Mouse (Mus musculus): Measurements from ENCODE around the gene Itga6.
"Not testable (repeated sequence)": the region's sequence is repeated elsewhere in the genome, so short reads cannot be mapped to it uniquely, and the experiment has no call there.

The Itga6 gene

DNA sequence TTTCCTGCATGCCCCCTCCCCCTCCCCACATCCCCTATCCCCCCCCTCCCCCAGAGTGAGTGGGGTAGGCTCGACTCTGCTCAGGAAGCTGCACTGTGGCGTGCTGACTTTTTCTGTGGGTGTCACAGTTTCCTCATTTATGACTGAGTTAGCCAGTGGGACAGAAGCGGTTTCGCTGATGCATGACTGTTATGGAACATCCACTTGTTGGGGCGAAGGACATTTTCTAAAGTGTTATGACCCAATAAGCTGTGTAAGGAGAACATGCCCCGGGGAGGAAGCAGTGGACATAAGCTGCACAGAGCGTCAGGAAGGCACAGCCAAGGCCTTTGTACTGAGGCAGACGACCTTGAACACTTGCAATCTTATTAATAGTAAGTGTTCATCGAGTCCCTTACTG is 97.9 kb downstream of the Itga6 start:
- DNase-seq (ENCODE audit: low read depth, low spot score), result no peak

DNA sequence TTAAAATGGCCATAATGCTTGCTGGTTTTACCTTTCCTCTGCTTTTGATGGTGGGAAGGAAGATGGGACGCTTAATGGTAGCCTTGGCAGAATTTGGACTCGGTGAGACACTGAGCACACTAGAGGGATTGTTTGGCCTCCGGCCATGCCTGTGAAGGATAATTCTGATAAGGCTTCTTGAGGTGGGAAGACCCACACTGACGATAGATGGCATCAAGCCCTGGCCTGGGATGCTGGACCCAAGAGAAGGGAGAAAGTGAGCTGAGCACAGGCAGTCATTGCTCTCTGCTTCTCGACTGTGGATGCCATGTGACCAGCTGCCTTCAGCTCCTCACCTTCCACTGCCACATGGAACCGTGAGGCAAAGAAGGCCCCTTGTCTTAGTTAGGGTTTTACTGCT is 99.5 kb downstream of the Itga6 start:
- no peak for DNase-seq (ENCODE audit: low read depth, low spot score)

DNA sequence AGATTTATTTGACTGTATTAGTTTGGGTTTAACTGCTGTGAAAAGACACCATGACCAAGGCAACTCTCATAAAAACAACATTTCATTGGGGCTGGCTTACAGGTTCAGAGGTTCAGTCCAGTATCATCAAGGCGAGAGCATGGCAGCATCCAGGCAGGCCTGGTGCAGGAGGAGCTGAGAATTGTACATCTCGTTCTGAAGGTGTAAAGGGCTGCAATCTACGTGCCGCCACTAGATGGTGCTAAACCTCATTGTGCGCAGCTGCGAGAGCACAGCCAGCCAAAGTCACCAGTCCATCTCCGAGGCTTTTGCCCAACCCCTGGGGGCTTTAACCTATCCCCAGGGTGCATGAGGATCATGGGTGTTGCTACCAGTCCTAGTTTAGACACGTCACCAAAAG is 106.7 kb downstream of the Itga6 start:
- DNase-seq (ENCODE audit: low read depth, low spot score), result not testable (repeated sequence)

DNA sequence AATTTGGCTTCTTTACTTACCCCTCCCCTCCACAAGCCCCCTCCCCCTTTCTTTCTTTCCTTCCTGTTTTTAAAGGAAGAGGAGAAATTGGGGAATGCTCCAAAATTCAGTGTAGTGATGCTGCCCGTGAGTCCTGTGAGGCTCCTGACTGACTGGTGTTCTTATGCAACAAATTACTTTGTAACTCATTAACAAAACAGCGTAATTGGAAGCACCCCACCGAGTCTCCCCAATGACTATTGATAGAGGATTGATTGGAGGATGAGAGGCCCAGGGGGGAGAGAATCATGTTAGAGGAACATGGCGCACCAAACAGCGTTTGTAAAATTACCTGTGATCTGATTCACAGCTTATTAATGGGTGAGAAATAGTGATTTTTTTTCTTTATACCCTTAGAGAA is 109.7 kb downstream of the Itga6 start:
- DNase-seq (ENCODE audit: low read depth, low spot score), result no peak

DNA sequence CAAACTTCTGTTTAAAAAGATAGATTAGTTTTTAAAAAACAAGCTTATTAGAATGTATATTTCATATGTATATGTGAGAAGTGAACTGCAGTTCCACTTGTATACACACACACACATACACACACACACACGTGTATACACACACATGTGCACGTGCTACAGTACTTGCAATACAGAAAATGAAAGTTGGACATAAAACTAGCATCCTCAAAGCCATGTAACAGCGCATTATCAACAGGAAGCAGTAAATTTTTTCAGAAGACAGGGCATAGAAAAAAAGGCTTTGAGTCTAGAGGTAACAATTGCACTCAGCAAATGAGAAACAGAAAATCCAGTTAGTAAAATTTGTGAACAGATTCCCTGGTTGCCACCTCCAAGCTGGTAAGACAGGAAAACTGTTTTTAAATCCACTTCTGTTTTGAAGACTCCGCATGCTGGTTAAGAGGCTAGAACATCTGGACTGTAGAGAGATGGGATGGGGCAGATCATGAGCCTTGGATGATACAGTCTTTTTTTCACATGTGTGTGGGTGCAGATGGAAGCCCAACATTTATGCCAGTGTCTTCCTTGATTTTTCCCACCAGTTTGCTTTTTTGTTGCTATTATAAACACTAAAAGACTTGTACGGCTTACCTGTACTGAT is 118.2 kb downstream of the Itga6 start:
- no peak for DNase-seq (ENCODE audit: low read depth, low spot score)

DNA sequence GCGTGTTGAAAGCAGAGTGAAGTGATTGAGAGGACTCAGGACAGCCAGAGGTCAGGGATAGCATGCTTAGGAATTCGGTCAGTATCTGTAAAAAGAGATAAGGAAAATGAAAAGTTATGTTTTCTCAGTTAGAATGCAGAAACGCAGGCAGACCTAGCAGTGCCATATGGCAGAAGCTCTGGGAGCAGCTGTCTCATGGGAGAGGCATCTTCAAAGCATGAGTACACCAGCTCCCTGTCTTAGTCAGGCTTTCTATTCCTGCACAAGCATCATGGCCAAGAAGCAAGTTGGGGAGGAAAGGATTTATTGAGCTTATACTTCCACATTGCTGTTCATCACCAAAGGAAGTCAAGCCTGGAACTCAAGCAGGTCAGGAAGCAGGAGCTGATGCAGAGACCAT is 119.6 kb downstream of the Itga6 start:
- no peak for DNase-seq (ENCODE audit: low read depth, low spot score)

DNA sequence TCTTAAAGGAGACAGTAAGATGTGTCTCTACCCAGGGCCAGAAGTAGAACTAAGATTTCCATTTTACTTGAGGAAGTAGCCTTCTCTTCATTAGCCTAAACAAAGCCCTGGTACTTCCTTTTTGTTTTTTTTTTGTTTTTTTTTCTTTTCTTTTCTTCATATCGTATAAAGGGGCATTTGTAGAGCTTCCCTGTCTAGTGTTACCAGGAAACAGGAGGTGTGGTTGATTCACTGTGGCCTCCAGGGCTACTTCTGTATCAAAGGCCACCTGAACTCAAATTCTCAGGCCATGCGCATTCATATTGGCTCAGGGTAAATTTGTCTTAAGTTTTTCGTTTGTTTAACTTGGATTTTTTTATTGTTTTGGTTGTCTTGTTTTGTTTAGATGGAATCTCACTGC is 120.5 kb downstream of the Itga6 start:
- DNase-seq (ENCODE audit: low read depth, low spot score), result no peak

DNA sequence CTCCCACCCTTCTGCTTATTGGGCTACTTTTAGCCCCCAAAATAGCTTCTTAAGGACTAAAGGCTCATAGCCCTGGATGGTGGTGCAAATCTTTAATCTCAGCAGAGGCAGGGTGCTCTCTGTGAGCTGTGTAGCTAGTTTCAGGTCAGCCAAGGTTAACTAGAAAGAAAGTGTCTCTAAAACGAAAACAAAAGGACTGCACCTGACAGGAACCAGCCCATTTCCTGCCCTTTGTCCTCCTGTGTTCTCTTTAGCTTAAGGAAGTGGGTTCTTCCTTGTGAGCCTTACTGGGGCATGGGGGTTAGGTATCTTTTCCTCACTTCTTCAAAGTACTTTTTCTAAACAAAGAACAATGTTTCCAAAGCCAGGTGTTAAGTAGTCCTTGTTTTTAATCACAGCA is 121.1 kb downstream of the Itga6 start:
- DNase-seq (ENCODE audit: low read depth, low spot score), result no peak

DNA sequence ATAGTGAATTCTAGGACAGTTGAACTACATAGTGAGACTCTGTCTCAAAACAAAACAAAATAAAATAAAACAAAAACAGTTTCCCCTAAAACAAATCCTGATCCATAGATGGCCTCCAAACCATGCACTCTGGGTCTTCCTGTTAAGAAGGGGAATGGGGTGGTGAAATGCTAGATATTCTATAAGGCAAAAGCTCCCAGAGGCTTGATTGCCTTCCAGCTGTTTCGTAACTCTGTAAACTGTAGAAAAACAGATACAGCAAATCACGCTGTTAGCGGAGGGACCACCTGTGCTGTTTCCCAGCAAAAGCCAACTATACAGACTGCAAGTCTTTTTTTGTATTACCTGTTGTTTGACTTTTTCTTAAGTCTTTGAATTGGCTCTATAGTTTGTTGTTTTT is 121.6 kb downstream of the Itga6 start:
- DNase-seq (ENCODE audit: low read depth, low spot score), result no peak

DNA sequence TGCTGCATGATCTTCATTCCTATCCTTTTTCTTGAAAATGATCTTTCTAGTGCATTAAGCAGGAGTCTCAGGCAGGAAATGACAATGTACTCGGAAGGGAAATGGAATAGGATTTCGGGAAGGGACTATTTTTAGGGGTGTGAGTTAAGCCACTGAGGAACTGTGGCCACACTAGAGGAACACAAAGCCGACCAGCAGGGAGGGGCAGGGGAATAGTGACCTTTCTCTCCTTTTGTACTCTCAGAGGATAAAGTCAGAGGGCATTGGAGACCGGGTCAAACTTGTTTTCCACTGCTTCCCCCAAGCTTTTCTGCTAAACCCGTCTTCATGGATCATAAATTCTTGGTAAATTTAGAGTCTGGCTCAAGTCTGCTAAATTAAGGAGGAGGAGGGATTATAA is 122.1 kb downstream of the Itga6 start:
- DNase-seq (ENCODE audit: low read depth, low spot score), result no peak

DNA sequence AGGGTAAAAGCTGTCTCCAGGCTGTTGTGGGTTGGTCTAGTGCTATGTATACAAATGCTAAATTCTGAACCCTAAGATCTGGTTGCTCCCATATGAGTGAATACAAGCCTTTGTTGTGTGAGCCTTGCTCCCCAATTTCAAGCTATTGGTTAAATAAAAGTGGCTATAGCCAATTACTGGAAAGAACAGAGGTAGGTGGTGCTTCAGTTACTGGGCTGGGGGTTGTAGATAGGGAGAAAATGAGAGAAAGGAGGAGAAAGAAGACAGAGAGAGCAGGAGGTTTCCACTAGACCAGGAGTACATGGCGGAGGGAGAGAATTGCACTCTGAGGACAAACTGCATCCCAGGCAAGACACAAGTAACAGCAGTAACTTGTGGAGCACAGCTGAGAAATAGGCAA is 122.8 kb downstream of the Itga6 start:
- DNase-seq (ENCODE audit: low read depth, low spot score), result no peak

DNA sequence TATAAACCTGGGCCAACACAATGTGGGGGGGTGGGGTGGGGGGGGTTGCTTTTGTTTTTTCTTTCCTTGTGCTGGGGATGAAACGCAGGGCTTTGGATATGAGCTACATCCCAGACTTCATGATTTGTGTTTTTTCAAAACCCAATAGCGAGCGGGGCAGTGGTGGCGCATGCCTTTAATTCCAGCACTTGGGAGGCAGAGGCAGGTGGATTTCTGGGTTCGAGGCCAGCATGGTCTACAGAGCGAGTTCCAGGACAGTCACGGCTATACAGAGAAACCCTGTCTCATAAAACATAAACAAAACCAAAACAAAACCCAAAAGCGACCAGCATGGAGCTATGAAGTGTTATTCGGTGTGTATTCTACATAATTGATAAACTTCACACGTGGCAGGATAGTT is 126.7 kb downstream of the Itga6 start:
- no peak for DNase-seq (ENCODE audit: low read depth, low spot score)

DNA sequence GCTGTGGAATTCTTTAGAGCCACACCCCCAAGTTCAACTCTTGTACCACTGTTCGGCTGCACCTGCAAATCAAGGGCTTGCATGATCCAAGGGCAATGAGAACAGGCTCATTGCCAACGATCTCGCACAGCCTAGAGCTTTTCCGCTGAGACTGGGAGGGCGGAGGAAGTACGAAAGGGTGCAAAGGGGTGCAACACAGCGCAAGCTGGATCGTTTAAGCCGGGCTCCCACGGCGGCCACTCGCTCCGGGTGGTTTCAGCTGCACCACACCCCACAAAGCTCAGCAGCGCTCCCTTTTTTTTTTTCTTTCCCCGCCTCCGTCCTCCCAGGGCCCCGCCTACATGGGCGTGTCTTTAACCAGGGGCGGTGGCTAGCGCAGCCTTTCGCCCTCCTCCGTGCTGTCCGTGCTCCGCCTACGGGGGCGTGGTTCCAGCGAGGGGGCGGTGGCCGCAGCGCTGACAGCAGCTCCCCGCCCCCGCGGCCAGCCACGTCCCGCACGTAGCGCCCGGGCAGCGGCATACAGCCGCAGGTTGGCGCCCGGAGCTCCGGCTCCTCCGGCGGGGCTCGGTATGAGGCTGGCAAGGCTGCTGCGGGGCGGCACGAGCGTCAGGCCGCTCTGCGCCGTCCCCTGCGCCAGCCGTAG is 127.5 kb downstream of the Itga6 start, which contains the start of gene Pdk1:
Gene Pdk1, plus strand, starts transcription at position 424 of the 643 bp plus-strand sequence.
- peak; percentile 94 for DNase-seq (ENCODE audit: low read depth, low spot score)

DNA sequence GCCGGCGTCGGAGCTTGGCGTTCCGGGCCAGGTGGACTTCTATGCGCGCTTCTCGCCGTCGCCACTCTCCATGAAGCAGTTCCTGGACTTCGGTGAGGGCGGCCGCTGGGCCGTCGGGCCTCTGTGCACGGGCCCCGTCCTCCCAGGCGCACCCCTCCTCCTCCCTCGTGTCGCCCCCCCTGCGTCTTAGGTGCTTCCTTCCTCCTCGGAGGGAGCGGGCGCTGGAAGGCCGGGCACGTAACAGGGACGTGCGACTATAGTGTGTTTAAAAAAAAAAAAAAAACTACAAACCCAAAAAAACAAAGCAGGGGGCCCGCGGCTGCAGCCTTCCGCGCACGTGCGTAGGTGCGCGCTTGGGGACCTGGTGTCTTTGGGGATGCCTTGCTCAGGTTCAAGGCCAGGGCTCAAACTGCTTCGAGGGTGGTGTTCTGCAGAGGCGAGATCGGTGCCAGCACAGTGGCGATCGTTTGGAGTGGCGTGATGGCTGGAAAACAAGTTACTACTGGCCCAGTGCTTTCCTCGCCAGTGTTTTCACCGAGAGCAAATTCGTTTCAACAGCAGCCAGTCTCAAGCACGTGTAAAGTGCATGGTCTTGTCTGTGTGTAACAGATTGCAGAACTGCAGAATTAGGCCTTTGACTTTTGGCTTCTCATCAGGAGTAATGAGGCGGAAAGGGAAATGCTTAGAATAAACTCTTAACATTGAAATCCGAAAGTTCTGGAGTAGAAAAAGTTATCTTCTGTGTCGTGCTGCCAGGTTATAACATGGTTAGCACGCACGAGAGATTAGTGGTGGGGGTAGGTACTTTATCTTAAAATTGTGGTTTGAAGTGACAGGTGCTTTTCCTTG is 128.3 kb downstream of the Itga6 start:
- DNase-seq (ENCODE audit: low read depth, low spot score), result peak; percentile 19

DNA sequence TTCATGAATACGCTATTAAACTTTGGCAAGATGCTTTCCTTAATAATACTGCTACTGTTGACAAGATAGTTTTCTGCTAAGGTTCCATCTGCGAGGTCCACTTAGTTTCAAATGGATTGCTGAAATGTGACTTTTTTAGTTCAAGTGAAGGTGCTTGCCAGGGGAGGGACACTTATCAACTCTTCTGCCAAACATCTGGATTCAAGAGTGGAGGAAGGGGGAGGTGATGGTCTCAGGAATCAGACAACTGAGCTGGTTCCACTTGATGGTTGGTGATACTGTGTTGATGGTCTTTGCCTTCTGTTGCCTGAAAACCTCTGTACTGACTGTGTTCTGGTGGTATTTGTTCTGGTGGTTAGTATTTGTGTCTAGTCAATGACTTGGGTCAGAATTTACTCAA is 129.0 kb downstream of the Itga6 start:
- DNase-seq (ENCODE audit: low read depth, low spot score), result no peak

DNA sequence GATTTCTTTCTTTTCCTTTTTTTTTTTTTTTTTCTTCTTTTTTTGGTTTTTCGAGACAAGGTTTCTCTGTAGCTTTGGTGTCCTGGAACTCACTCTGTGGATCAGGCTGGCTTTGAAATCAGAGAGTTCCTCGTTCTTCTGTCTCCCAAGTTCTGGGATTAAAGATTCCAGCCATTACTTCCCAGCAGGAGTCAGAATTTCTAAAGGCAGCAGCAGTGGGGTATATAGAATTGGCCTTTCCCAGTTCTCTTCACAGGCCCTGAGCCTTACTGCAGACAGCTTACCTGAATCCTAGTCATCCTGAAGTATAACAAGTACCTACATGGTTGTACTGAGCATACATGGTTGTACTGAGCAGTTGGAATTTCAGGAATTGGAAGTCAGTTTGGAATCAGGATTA is 129.4 kb downstream of the Itga6 start:
- DNase-seq (ENCODE audit: low read depth, low spot score), result no peak

DNA sequence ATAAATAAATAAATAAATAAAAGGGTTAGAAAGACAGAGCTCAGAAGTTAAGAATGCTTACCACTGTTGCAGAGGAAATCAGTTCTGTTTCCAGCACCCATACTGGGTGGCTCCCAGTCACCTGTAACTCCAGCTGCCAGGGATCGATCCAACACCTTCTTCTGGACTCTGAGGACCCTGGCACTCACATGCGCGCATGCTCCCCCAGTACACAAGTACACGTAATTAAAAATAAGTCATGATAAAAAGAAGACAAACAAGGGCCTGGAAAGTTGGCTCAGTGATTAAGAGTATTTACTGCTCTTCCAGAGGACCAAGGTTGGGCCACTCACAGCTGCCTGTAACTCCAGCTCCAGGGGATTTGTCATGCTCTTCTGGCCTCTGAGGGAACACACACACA is 132.4 kb downstream of the Itga6 start:
- no peak for DNase-seq (ENCODE audit: low read depth, low spot score)

DNA sequence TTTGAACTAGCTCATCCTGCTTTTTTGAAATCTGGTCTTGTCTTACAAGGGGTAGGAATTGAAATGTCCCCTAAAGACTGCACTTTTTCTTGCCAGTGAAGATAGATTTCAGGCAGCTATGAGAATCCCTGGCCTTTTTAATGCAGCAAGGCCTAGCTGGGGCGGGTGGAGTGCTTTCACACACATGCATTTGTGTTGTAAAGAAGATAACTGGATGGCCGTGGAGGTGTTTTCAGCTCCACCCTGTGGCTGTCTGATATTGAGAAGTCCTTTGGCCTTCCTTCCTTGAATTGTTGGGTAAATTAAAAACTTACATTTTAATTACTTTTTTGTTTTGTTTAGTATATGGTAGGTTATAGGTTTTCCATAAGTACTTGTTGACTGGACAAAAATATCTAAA is 133.0 kb downstream of the Itga6 start:
- no peak for DNase-seq (ENCODE audit: low read depth, low spot score)

DNA sequence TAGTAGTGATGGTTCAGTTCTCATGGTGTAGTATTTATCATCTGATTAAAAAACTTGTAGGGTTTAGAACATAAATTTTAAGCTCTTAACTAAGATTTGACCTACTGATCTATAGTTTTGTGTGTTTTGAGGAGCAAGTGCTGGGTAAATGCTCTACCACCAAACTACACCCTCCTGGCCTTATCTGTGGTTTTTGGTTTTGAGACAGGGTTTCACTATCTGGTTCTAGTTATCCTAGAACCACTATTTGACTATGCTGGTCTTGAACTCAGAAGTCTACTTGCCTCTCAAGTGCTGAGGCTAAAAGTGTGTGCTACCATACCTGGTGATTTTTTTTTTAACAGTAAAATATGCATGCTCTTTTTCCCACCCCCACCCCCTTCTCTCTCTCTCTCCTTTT is 133.5 kb downstream of the Itga6 start:
- no peak for DNase-seq (ENCODE audit: low read depth, low spot score)

DNA sequence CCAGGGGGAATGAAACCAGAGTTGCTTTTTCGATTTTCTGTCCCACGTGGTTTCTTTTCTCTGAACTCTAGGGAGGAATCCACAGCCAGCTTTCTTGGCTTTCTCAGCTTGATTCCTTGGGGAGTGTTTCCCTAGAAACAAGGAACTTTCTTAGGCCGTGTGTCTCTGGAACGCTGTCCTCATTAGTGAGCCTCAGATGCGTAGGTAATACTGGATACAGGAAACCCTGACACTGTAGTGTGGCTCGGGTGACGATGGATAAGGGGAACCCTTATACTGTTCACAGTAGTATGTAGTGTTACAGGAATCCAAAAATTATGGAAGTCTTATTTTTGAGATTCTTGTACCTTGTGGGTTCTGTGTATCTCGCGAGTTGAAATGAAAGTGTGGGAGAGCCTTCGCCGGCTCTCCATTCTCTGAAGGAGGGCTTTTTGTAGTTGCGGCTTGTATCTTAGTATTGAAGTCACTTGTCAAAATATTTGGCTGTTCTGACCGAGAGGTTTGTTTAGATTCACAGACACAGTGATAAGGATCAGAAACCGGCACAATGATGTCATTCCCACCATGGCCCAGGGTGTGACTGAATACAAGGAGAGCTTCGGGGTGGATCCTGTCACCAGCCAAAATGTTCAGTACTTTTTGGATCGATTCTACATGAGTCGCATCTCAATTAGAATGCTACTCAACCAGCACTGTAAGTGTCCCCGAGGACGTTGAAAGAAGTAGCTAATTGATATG is 137.7 kb downstream of the Itga6 start:
- DNase-seq (ENCODE audit: low read depth, low spot score), result no peak

DNA sequence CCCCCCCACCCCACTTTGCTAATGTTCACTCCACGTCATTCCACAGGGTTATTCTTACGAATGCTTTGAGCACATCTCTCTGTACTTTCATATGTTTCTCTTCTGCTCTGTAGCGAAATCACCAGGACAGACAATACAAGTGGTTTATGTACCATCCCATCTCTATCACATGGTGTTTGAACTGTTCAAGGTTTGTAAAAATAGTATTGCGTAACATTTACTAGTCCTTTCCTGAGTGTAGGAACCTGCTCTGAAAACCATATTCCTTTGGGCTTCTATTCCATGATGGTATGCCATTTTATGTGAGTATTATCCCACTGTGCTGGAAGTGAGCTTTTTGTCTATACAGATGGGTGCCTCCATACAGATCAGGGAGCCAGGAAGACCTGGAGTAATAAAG is 141.9 kb downstream of the Itga6 start:
- DNase-seq (ENCODE audit: low read depth, low spot score), result no peak

DNA sequence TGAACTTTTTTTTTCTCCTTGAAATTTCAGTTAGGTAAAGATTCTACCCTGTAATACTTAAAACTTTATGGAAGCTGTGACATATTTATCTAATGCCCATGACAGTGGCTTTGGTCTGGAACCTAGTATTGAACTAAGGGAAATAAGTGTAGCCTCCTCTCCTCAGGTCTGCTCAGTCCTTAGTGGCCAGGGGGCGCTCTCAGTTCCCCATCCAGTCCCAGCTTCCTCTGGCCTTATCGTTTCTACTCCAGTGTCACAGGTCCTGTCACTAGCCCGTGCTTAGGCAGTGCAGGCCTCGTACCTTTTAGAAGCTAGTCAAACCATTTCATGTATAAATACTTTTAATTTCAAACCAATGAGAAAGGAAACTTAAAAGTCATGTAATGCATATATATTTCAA is 143.0 kb downstream of the Itga6 start:
- DNase-seq (ENCODE audit: low read depth, low spot score), result no peak
